Mouse (Mus musculus) cerebellum, postnatal 36 days (tissue): ENCODE measurements around the gene Synpo2.

Source experiments
- DNase-seq, 2 experiments: peaks; one replicate each; pipeline ENCODE4 v3.0.0; 2021 to 2022; ENCODE audit warnings: mixed read lengths in 2 of 2

The Synpo2 gene

DNA sequence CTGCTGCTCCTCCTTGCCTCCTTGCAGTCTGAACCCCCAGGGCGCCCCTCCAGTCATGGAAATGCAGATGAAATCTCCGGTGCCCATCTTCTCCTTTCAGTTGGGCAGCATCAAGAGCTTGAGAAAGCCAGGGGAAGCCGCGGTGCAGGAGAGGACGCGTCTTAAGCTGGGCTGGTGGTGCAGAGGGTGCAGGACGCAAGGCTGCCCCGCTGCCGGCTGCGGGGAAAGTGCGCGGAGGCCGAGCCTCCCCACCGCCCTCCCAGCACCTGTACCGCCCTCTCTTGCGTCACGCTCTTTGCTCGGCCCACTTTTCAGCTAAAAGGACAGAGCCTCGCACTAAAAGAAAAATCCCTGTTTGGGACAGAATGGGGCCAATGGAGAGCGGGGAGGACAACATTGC, at the start of gene Synpo2:
TSS of gene Synpo2 (minus strand) at position 229 of the 400 bp plus-strand sequence.
- DNase-seq: peak; percentile 19 to 27

DNA sequence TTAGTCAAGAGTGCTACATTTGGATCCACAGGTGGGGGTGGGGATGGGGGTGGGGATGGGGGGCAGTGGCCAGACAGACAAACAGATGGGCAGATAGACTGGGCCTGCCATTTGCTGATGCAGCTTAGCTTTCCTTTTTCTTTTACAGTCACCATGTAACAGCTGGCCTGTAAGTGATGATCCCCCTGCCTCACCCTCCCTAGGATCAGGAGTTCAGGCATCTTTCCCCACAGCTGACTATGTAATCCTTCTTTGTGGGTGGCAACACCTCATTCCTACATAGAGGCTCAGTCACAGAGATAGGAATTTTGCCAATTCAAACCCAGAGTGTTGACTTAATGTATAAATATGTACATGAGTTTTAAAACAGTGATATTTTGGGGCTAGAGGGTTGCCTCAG, 49.7 kb upstream of the Synpo2 start:
- DNase-seq: no peak

DNA sequence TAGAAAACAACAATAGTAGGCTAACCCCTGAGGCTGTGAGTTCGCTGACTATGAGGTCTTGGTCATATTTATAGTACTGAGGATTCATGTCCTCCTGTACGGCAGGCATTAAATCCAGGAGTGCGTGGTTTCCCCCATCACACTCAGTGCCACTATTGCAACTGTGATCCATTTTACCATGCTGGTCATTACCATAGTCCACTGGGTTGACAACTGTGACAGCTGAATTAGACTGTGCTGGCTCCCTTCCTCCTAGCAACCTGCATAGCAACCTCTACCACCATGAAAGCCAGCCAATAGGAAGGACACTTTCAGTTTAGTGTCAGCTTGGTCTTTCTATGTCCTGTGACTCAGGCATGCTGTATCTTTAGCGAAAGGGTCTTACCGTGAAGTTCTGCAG, 48.3 kb upstream of the Synpo2 start:
- DNase-seq: no peak

DNA sequence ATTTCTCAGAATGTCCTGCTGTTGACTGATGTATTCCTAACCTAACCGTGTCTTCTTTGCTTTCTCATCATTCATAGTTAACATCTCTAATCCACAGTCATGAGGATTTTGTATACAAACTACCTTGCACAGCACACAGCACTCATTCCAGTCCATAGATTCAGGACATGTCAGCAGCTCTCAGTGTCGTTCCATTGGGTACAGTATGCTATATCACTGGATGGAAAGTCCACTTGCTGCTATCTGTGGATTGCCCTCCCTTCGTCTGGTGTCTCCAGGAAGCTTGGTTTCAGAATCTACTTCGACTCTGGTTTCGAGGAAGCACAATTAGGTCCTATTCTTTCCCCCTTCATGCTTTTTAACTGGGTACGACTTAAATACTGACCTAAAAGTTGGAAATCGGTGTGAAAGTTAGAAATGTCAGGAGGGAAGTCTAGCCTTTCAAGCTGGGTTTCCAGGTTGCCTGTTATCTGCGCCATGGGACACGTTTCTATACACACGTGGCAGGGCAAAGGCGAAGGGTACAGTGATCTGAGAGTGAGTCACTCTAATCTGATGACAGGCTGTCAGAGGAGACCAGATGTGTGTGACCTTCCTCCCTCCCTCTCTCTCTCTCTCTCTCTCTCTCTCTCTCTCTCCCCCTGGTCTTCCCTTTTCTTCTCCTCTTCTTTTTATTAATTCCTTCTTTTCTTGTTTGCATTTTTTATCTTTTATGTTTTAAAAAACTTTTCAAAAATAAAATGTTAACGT, 47.1 kb upstream of the Synpo2 start:
- DNase-seq: no peak

DNA sequence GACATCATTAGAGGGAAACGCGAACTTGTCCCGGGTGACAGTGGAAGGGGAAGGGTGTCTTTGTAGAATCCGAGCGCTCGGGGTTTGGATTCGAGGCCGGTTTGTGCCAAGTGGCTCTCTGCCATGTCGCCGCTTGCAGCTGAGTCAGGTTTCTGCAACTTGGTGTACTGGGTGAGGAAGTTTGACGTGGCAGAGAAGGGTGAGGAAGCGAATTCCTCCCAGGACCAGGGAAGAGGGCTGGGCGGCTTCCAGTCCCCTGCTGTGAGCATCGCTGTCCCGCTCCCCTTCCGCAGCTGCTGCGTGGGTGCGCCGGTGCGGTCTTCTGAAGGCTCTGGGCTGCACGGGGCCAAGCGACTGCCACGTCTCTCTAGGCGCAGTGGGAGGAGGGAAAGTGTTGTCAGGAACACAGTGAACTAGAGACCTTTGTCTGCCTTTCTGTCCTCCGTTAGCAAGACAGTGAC, 31.8 kb upstream of the Synpo2 start:
- DNase-seq: peak; percentile 50 to 57

DNA sequence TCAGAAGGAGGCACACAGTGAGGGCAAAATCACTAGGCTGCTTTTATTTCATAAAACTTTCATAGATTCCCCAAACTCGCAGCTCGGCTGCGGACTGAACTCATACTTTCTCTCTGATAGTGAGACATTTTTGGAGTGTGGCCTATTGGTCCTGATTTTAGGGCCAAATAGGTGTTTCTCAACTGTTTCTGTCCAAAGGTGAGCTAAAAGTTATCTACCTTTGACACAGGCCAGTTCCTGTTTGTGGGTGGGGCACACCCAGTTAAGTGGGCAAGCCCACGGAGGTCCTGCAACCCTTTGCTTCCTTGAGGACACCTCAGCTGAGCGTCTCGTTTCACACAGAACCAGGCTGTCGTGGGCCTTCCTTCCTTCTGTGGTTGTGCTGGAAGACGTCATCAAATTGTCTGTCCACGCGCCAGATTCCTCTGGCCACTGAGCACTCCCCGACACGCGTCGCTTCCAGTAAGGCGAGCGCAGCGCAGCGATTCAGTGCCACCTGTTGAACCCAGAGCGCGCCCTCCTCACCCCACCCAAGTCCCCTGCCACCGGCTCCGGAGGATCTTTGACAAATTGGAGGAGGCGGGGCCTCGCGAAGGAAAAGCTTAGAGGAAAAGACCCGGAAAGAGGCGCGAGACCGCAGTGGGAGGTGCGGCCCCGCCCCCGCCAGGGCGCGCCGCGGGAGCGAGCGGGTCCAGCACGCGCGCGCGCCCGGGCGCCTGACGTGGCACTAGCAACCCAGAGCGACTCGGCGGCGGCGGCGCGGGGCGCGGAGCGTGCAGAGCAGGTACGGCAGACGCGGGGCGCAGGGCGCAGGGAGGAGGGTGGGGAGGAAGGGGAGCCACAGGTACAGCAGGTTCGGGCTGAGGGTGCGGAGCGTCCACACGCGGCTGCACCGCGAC, 31.1 kb upstream of the Synpo2 start, which contains the start of gene Sec24d:
TSS of gene Sec24d (plus strand) at position 703 of the 899 bp plus-strand sequence.
- peak; percentile 68 to 74 for DNase-seq

DNA sequence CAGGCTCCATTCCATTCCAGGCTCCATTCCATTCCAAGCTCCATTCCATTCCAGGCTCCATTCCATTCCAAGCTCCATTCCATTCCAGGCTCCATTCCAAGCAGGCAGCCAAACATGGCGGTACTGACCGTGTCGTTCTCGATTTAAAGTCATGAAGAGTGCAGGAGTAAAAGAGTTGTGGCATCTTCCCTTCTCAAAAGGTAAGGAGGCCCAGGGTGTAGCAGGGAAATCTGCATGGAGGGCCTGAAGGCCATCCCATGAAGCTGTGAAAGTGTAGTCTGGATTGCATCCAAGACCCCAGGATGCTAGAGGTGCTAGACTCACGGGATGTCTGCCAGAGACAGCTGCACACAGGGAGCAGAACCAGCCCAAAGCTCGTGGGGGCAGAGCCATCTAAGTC, 28.8 kb upstream of the Synpo2 start:
- DNase-seq: no peak

DNA sequence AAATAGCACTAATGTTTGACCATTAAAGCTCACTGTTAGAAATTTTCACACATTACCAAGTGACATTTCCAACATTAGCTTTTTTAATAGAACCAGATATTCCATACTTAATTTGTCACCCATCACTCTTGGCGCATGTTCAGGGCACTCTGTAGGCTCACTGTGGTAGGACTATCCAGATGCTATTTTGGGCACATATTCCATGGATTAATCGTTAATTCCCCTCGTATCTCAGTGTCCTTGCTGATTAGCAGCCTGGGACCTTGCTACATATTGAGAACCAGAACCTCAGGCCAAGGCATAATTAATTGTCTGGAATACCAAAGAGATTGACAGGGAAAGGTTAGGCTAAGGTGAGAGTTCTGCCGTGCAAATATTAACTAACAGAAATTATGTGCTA, 22.8 kb upstream of the Synpo2 start:
- DNase-seq: no peak

DNA sequence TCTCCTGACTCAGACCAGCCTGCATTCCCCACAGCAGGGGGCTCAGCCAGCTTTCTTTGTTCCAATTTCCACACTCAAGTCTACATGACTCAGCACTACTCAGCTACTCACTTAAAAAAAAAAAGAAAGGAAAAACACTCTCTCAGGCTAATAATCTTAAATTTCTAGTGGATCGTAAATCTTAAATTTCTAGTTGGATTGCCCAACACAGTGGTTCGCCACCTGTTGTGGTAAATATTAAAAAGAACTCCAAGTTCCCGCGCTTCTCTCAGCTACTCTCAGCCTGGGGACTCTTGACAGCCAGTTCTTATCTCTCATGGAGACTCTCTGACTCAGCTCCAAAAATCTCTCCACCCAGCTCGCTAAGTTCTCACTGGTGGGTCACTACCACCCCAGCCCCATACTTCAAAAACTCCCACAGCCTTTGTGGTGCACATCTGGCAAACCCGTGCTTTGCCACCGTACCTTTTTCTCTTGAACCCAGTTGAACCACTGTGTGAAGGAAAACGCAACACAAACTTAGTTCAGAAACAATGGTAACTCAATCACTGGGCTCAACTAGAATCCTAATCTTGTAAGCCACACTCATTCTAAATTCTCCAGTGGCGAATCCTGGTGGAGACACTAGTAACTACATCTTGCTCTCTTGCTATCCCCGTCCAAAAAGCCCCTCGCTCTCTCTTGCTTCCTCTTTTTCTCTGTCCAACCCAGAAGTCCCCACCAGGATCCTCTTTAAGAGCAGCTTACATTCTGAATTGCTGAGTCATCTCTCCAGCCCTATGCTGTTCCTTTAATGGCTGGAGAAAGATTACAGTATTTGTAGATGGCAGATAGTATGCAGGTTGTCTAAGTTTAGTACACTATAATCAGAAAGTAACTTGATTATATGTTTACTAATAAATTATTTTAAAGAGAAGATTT, 20.5 kb upstream of the Synpo2 start:
- no peak for DNase-seq

DNA sequence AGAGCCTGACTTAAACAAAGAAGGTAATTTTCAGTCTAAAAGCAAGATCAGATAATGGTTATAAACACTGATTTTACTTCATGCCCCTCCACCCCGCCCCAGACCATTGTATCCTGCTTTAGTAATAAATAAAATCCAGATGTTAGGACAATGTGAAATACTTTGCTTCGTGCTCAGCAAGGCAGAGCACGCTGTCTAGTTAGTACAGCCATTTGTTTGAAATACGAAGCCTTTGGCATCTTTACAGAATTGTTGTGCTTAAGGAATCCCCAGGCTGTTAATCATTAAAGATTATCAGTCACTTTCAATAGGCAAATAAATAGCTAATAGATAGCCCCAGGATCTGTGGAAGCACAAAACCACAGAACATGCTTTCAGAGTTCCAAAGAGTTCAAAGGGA, 9.7 kb upstream of the Synpo2 start:
- DNase-seq: no peak

DNA sequence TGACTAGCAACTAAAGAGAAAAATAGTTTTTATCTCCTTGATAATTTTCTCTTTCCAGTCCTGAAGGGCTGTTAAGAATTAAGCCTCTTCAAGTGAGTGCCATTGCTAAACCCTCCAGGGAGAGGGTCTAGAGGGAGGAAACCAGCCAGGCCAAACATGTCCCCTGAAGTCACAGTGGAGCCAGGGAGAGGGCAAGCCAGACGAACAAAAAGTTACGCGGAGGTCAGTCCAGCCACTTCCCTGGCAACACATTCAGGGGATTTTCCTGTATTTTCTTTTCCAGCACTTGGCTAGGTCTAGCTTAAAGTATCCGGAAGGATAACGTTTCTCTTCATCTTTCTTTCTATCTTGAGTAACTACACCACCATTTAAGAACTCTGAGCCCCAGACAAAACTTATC, 8.4 kb upstream of the Synpo2 start:
- DNase-seq: no peak

DNA sequence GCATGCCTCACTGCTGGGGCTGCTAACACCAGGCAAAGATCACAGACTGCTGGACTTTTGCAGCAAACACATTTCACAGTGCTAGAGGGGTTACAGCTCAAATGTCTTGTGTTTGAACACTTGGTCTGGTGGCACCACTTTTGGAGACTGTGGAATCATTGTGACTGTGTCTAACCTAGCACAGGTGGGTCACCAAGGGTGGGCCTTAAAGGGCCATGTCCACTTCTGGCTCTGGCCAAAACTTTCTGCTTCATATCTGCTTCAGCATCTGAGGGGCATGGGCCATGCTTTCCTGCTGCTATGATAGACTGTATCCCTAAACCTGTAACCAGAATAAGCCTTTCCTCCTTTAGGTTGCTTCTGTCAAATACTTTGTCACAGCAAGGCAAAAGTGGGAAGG, 1.5 kb upstream of the Synpo2 start:
- no peak for DNase-seq

DNA sequence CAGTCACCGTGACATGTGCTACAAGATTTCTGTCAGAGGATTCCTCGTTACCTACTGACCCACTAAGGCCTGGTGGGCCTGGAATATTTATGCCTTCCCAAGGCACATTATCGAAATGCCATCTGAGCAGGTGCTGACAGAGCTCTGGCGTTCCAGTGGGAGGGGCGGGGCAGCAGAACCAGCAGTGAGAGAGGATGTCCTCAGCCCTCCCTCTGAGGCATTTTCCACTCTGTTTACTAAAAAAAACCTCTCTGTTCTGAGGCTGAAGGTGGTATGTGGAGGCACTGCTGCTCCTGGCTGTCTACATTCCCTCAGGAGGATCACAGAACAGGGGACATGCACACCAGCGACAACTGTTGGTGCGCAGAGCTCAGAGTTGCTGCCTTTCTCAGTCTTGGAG, 1.1 kb upstream of the Synpo2 start:
- no peak for DNase-seq

DNA sequence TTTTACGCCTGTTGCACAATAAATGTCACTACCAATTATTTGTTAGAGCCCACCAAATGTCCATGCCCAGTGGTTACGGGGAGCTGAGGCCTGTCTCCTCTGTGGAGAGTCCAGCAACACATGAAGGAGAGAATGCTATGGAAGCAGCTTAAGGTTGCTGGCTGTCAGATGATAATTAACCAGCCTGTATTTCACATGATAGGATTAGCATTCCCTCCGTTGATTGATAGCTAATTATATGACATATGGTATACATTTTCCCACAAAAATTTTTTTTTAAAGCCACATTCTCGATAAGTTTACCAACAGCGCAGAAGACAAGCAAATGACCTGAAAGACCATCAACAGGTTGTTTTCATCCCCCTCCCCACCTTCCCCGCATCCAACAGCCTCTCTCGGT, 454 bp downstream of the Synpo2 start:
- DNase-seq: no peak

DNA sequence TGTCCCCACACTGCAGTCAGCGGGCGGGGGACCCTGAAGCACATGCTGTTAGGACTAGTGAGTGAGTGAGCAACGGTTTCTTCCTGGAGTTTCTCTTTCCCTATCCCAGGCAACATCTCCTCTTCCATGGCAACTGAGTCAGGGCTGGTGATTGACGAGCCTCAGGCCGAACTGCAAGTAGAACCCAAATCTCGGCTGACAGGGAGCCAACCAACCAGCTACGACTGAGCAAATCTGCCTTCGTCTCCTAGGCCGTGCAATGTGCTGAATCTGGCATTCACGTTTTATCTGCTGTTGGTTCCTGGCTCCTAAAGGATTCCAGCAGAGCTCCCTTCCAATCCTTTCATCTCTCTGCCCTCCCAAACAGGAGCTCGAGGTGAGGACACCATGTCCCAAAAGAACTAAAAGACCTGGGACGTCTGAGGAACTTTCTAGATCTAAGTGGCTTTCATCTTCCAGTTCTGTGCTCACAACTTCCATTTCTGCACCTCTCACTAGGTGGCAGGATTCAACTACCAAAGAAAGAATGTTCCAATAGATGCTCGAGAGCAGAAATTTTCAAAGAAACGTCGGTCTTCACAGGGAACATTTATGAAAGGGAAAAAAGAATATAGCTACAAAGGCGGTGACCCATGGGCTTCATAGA, 1.6 kb downstream of the Synpo2 start:
- DNase-seq: peak in 1 of 2 experiments; percentile 30

DNA sequence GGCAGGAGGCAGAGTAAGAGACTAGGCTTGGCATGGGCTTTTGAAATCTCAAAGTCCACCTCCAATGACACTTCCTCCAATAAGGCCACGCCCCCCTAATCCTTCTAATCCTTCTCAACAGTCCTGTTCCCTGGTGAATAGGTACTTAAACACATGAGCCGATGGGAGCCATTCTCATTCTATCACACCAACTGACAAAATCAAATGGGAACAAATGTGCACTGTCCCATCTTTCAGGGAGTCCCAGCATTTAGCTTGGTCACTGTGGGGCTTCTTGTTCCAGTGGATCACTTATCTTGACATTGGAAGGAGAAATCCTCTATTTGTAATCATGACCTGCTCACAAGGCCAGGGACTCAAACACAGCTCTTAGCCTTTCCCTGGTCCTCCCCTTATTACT, 4.3 kb downstream of the Synpo2 start:
- DNase-seq: no peak

DNA sequence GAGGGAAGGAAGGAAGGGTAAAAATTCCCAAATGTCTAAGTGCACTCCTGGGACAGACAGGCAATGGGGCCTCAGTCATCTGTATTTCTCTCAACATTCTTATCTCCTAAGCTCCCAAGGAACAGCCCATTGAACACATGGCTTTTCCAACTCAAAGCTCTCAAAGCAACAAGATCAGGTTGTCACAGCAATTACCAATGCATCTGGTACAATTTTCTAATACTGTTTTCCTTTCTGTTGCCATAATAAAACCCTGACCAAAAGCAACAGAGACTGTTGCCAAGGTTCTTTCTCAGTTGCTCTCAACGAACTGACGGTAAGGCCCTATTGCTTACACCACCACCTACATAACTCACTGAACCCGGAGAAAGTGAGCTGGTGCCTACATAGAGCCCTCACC, 8.7 kb downstream of the Synpo2 start:
- DNase-seq: no peak

DNA sequence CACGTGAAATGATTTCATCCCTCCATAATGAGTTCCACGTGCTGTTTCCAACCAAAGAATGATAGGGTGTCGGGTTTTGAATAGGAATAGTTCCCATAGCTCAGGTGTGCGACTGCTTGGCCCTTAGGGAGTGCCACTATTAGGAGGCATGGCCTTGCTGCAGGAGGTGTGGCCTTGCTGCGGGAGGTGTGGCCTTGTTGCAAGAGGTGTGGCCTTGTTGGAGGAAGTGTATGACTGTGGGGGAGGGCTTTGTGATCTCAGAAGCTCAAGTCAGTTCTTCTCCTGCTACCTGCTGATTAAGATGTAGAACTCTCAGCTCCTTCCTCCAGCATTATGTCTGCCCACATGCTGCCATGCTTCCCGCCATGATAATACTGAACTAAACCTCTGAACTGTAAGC, 17.3 kb downstream of the Synpo2 start:
- DNase-seq: no peak

DNA sequence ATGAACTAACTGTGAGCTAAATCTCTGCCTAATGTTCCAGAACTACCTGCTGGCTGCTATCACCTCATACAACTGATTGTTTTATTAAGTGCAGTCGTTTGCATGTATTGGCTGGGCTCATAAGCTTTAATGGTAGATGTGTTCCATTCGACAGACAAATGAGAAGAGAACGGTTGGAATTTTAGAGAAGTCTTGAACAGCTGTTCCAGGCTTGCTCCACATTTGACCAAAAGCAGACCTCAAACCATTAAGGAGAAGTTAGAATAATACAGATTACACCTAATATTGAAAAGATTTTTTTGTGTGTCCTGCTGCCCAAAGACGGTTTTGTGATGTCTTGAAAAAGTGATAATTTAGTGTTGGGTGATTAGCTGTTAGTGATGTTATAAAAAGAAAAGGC, 27.1 kb downstream of the Synpo2 start:
- no peak for DNase-seq

DNA sequence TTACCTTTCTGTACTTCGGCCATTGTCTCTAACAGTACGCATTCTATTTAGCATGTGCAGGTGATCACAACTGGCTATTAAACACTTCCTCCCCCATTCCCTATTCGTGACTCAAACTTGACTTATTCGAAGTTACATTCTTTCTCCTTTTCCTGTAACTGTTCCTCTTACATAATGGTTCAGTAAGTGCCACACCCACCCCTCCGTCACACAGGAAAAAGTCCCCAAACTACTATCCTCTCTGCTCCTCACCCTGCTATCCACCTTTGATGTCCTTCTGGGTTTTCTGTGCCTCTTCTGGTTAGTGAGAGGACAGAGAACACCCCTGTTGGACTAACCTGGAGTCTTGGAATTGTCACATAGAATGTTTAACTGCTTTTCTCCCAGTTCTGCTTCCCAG, 28.6 kb downstream of the Synpo2 start:
- no peak for DNase-seq

DNA sequence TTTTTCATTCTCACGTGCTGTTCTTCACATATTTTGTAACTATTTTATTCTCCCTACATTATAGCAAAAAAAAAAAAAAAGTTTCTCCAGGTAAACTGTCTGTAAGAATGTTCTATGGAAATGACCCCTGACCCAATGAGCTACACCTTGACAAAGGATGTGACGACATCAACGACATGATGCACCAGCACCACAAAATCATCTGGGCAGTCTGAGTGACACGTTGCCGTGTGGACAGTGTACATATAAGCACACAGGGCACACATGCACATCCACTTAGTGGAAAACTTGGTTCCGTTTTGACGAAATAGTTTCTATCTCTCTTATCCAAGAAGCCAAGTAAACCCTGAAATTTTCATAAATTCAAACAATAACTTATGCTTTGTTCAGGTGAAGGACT, 30.5 kb downstream of the Synpo2 start:
- no peak for DNase-seq

DNA sequence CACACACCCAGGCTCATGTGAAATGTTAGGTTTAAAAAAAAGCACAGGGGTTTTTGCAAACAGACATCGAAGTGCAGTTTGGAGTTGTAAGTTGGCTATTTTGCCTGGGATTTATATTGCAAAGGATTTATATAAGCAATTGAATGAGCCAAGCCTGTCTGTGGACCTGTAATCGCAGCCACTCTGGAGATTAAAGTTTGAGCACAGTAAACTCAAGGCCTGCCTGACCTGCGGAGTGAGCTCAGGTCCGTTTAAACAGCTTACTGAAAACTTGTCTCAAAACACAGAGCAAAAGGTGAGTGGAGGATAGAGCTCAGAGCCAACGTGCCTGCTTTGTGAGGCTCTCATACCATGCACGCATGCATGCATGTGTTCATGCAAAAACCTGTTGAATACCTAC, 30.9 kb downstream of the Synpo2 start:
- no peak for DNase-seq
